Mouse (Mus musculus) ES-E14 (cell line): ENCODE measurements around the gene Il23r.

Experiments
- CHD2 ChIP-seq: IDR thresholded peaks from 2 replicates; pipeline ENCODE4 v1.6.1; 2014; ENCODE audit warnings: mild to moderate bottlenecking, low read depth, low read length, inconsistent platforms
- ZC3H11A ChIP-seq: IDR thresholded peaks from 2 replicates; pipeline ENCODE4 v1.6.1; 2012; ENCODE audit warnings: low read depth, mild to moderate bottlenecking, inconsistent platforms, low read length, borderline replicate concordance

DNA sequence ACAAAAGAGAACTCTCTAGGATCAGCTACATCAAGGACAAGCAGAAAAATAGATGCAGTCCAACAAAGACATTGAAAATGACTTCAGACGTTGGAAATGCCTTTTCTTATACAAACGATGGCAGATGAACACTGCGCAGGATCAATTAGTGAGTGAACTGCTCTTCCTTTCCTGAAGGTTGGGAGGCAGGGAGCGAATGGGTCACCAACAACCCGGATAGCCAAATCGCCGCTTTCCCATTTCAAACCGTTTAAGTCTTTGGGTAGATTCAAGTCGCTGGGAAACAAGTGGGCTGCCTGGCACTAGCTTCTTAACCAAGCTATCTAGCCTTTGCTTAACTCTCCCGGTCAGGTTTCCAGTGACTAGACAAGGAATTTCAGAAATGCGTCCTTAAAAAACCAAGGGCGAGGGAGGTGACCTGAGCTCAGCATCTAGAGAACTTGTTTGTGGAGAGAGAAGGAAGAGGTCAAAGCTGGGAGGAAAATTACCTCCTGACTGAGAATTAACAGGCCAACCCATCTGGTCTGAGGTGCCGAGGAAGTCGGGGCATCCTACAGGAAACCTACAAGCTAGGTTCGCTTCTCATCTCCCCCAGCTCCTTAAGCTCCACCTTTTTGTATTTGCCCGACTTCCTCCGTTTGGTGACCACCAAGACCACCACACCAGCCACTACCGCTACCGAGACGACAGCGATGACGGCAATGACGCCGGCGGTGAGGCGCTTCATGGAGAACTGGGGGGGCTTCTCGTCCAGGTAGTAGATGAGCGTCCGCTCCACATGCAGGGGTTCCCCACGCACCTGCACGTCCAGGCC is 42.7 kb upstream of the Il23r start:
- TF ChIP-seq ZC3H11A (no peak), CHD2 (no peak)
